Mouse (Mus musculus) C2C12 (cell line): Measurements from ENCODE around the gene Uevld. TPM values are rescaled to one million over a fixed set of nuclear protein-coding genes. Genes with fewer than 3 reads are reported as not detected.
A peak's percentile ranks its signal among the peaks of the same experiment; 100 is the strongest.

Source experiments
- H3K27me3 ChIP-seq: one replicate; pipeline ENCODE4 v1.6.1; 2011; ENCODE audit not compliant: control insufficient read depth, insufficient read depth, insufficient read length
- H3K36me3 ChIP-seq: one replicate; pipeline ENCODE4 v1.6.1; 2011; ENCODE audit not compliant: control insufficient read depth, insufficient read depth
- H3K4me3 ChIP-seq: one replicate; pipeline ENCODE4 v1.5.1; 2011; ENCODE audit warnings: mild to moderate bottlenecking, control low read depth; ENCODE audit not compliant: poor library complexity, insufficient read depth, severe bottlenecking
- H3K79me2 ChIP-seq: one replicate; pipeline ENCODE4 v1.6.1; 2011; ENCODE audit not compliant: control insufficient read depth, insufficient read depth
- H3K79me3 ChIP-seq: one replicate; pipeline ENCODE4 v1.6.1; 2011; ENCODE audit warnings: low read depth, control low read depth
- H3ac ChIP-seq: one replicate; pipeline ENCODE3; 2011; ENCODE audit warnings: low read depth; ENCODE audit not compliant: control insufficient read depth, insufficient read length
- CEBPB ChIP-seq: IDR thresholded peaks from one replicate; pipeline ENCODE4 v1.6.1; 2011; ENCODE audit warnings: low read depth, mild to moderate bottlenecking, control low read depth, moderate library complexity
- CTCF ChIP-seq: IDR thresholded peaks from one replicate; pipeline ENCODE4 v1.5.1; 2011; ENCODE audit not compliant: control insufficient read depth, insufficient read depth, insufficient read length
- FOSL1 ChIP-seq: IDR thresholded peaks from one replicate; pipeline ENCODE4 v1.8.0; 2011; ENCODE audit warnings: mild to moderate bottlenecking, low read length; ENCODE audit not compliant: poor library complexity, insufficient read depth, severe bottlenecking
- MAX ChIP-seq: IDR thresholded peaks from one replicate; pipeline ENCODE4 v1.6.1; 2011; ENCODE audit warnings: mild to moderate bottlenecking, control low read depth
- MYOD1 ChIP-seq: IDR thresholded peaks from one replicate; pipeline ENCODE4 v1.6.1; 2011; ENCODE audit warnings: low read depth; ENCODE audit not compliant: control insufficient read depth, insufficient read length
- MYOG ChIP-seq: IDR thresholded peaks from one replicate; pipeline ENCODE4 v1.6.1; 2011; ENCODE audit not compliant: control insufficient read depth, insufficient read length; ENCODE audit errors: extremely low read depth
- USF1 ChIP-seq: IDR thresholded peaks from one replicate; pipeline ENCODE4 v1.6.1; 2011; ENCODE audit warnings: low read depth, mild to moderate bottlenecking, control low read depth, moderate library complexity
- polyA plus RNA-seq: library from polyadenylated mRNA; unstranded; fragments of >200 nt; fragmentation: generic; extraction: Trizol; gene quantifications from one replicate; pipeline ENCODE4 v1.2.1, GENCODE M21; 2012; ENCODE audit warnings: missing spikeins

Uevld gene
- polyA plus RNA-seq, 1 experiment: 5.0 TPM

- Histone ChIP-seq H3K79me3 (no peaks in the 10 kb centered on the region), H3K4me3 (no peak overlapping the region), H3K27me3 (no peaks in the 10 kb centered on the region), H3ac (no peak overlapping the region), H3K36me3 (no peaks in the 10 kb centered on the region), H3K79me2 (no peaks in the 10 kb centered on the region)
- TF ChIP-seq USF1: no peak
- TF ChIP-seq MYOG: no peak
- TF ChIP-seq MAX: no peak
- no peak for TF ChIP-seq MYOD1
- no peak for TF ChIP-seq CEBPB
- no peak for TF ChIP-seq CTCF
- no peak for TF ChIP-seq FOSL1
Measured at GRCm38 (mm10) chr7:46975456-46975855, 17.1 kb upstream of the Uevld start.

- Histone ChIP-seq H3ac (no peak overlapping the region), H3K27me3 (no peaks in the 10 kb centered on the region), H3K36me3 (no peaks in the 10 kb centered on the region), H3K79me3 (no peaks in the 10 kb centered on the region), H3K79me2 (no peaks in the 10 kb centered on the region), H3K4me3 (no peak overlapping the region)
- TF ChIP-seq CEBPB (no peak), MYOG (no peak), USF1 (no peak), CTCF (no peak), MAX (no peak), FOSL1 (no peak), MYOD1 (no peak)
Measured at GRCm38 (mm10) chr7:46974648-46975047, 16.3 kb upstream of the Uevld start.

- H3K4me3 ChIP-seq: no peak overlapping the region
- TF ChIP-seq MAX (no peak), USF1 (no peak)
- no peaks in the 10 kb centered on the region for H3K27me3 ChIP-seq
- H3ac ChIP-seq: no peak overlapping the region
- H3K36me3 ChIP-seq: no peaks in the 10 kb centered on the region
- no peaks in the 10 kb centered on the region for H3K79me2 ChIP-seq
- H3K79me3 ChIP-seq: no peaks in the 10 kb centered on the region
Measured at GRCm38 (mm10) chr7:46969898-46970297, 11.6 kb upstream of the Uevld start.

- Histone ChIP-seq H3K79me2 (no peaks in the 10 kb centered on the region), H3ac (no peak overlapping the region), H3K79me3 (no peaks in the 10 kb centered on the region), H3K4me3 (no peak overlapping the region), H3K27me3 (no peaks in the 10 kb centered on the region), H3K36me3 (no peaks in the 10 kb centered on the region)
- TF ChIP-seq CEBPB (no peak), MAX (no peak), FOSL1 (no peak), MYOG (no peak), CTCF (no peak), MYOD1 (no peak), USF1 (no peak)
Measured at GRCm38 (mm10) chr7:46964070-46964469, 5.7 kb upstream of the Uevld start.

- no peak for TF ChIP-seq USF1
- peak; percentile 22 for TF ChIP-seq MAX
- peak; percentile 47 for TF ChIP-seq CTCF
- peaks cover 1% of the 10 kb centered on the region for H3K79me2 ChIP-seq
- H3K27me3 ChIP-seq: no peaks in the 10 kb centered on the region
- no peak overlapping the region for H3ac ChIP-seq
- H3K36me3 ChIP-seq: no peaks in the 10 kb centered on the region
- no peaks in the 10 kb centered on the region for H3K79me3 ChIP-seq
- H3K4me3 ChIP-seq: no peak overlapping the region
Measured at GRCm38 (mm10) chr7:46962806-46963618, 4.7 kb upstream of the Uevld start.

DNA sequence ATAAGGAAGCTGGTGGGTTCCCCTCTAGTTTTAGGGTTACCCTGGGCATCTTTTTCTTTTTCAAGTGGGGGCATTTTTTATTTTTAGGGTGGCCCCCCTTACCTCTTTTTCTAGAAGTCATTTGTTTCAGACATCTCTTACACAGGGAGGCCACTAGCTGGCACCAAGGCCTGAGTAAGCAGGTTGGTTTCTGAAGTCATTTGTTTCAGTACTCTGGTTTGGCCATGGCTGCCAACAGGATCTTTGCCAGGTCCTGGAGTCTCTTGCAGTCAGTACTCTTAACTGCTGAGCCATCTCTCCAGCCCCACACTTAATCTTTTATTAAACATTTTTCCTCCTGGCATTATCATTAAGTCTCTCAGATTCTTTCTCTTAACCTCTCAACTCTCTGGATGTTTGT is 3.8 kb upstream of the Uevld start:
- Histone ChIP-seq H3K36me3 (no peaks in the 10 kb centered on the region), H3ac (no peak overlapping the region), H3K79me2 (peaks cover 10% of the 10 kb centered on the region), H3K79me3 (no peaks in the 10 kb centered on the region), H3K4me3 (no peak overlapping the region), H3K27me3 (no peaks in the 10 kb centered on the region)
- no peak for TF ChIP-seq MAX
- TF ChIP-seq USF1: no peak
- TF ChIP-seq CTCF: no peak
- TF ChIP-seq FOSL1: no peak
- no peak for TF ChIP-seq CEBPB
- TF ChIP-seq MYOG: no peak
- TF ChIP-seq MYOD1: no peak
